Mouse (Mus musculus) lung, adult 2 months (tissue): ENCODE results near the gene Alg2. TPM values are rescaled to one million over a fixed set of nuclear protein-coding genes. Genes with fewer than 3 reads are reported as not detected.
A peak's percentile ranks its signal among the peaks of the same experiment; 100 is the strongest.

ENCODE experiments used
- DNase-seq: peaks from one replicate; pipeline ENCODE4 v3.0.0; 2022
- H3K4me1 ChIP-seq: fragments of 200-500 bp; 2 replicates; pipeline ENCODE4 v1.6.1; 2011; ENCODE audit warnings: low read length; ENCODE audit not compliant: control insufficient read depth, insufficient read depth
- H3K4me3 ChIP-seq: fragments of 200-500 bp; replicated peaks from 2 replicates; pipeline ENCODE3; 2011; ENCODE audit warnings: low read depth, mild to moderate bottlenecking, control low read depth, low read length; ENCODE audit errors: extremely low read depth
- CTCF ChIP-seq: fragments of 200-500 bp; IDR thresholded peaks from 2 replicates; pipeline ENCODE4 v1.5.1; 2011; ENCODE audit warnings: mild to moderate bottlenecking, low read length, control low read depth; ENCODE audit not compliant: insufficient read depth
- POLR2A ChIP-seq: fragments of 200-500 bp; IDR thresholded peaks from 2 replicates; pipeline ENCODE4 v1.6.1; 2011; ENCODE audit warnings: low read depth, mild to moderate bottlenecking, control low read depth, low read length, borderline replicate concordance; ENCODE audit errors: extremely low read depth
- WGBS: fragments of 180-500 bp; shearing (Covaris S2); methylation state at CpG from one replicate; pipeline ENCODE4 v1.1.7; 2018; 5-methylcytosine and 5-hydroxymethylcytosine counted together
- polyA plus RNA-seq: library from polyadenylated mRNA; depleted of rRNA; stranded (reverse); fragments of >200 nt; gene quantifications from 2 replicates; pipeline ENCODE4 v1.2.3, GENCODE M21; 2012; rRNA removed

The Alg2 gene
- polyA plus RNA-seq, 1 experiment, result 17.8 TPM

GRCm38 (mm10) chr4:47419268-47419973, 54.7 kb downstream of the Alg2 start:
- Histone ChIP-seq H3K4me1 (no peaks in the 10 kb centered on the region), H3K4me3 (no peak overlapping the region)
- TF ChIP-seq CTCF (peak; percentile 43), POLR2A (no peak)
- WGBS, result 27% methylated on average over 9 of the region's 9 CpGs
- DNase-seq, result no peak

- H3K4me3 ChIP-seq, result no peak overlapping the region
- no peak for TF ChIP-seq POLR2A
- TF ChIP-seq CTCF, result no peak
- no peak for DNase-seq
- WGBS, result 56% methylated on average over 3 of the region's 3 CpGs
- no peaks in the 10 kb centered on the region for H3K4me1 ChIP-seq
These were observed 56.3 kb downstream of the Alg2 start for GRCm38 (mm10) chr4:47417871-47418270.

Other genes starting within 250 kb of the Alg2 start
- 6.2 and 9.9 TPM in 2 replicates for gene Tgfbr1, start 121.1 kb downstream of the Alg2 start, polyA plus RNA-seq
- 174 and 271 TPM in 2 replicates for gene Sec61b, start 325 bp upstream of the Alg2 start, polyA plus RNA-seq